Mouse (Mus musculus) urinary bladder, adult 2 months (tissue): ENCODE data around the gene Zfp174. TPM values are rescaled to one million over a fixed set of nuclear protein-coding genes. Genes with fewer than 3 reads are reported as not detected.
A peak's percentile ranks its signal among the peaks of the same experiment; 100 is the strongest.
"Not testable (repeated sequence)": the region's sequence is repeated elsewhere in the genome, so short reads cannot be mapped to it uniquely, and the experiment has no call there.

Experiments
- DNase-seq: peaks from one replicate; pipeline ENCODE4 v3.0.0; 2022; ENCODE audit warnings: low spot score
- polyA plus RNA-seq: library from polyadenylated mRNA; depleted of rRNA; stranded (reverse); fragments of >200 nt; gene quantifications from 2 replicates; pipeline ENCODE4 v1.2.3, GENCODE M21; 2012; rRNA removed

The Zfp174 gene
- polyA plus RNA-seq = 2.7 and 3.0 TPM in 2 replicates

- DNase-seq = peak; percentile 87
These were observed at the start of gene Zfp174 for GRCm38 (mm10) chr16:3846711-3847518. Gene Zfp174, plus strand, starts transcription at chr16:3847268.

GRCm38 (mm10) chr16:3808176-3808575 is 38.9 kb upstream of the Zfp174 start:
- no peak for DNase-seq

- DNase-seq = not testable (repeated sequence)
These were observed 32.4 kb upstream of the Zfp174 start for GRCm38 (mm10) chr16:3814667-3815066.

GRCm38 (mm10) chr16:3820202-3820601 is 26.9 kb upstream of the Zfp174 start:
- no peak for DNase-seq

GRCm38 (mm10) chr16:3828021-3828420 is 19.0 kb upstream of the Zfp174 start:
- DNase-seq = no peak

GRCm38 (mm10) chr16:3829727-3830126 is 17.3 kb upstream of the Zfp174 start:
- DNase-seq = no peak

- DNase-seq = no peak
These were observed 16.4 kb upstream of the Zfp174 start, which contains the start of gene Olfr15 for GRCm38 (mm10) chr16:3830588-3831109. Gene Olfr15, plus strand, starts transcription at chr16:3830878.

GRCm38 (mm10) chr16:3835461-3835860 is 11.6 kb upstream of the Zfp174 start:
- DNase-seq = no peak

GRCm38 (mm10) chr16:3839157-3839885 is 7.7 kb upstream of the Zfp174 start:
- DNase-seq = no peak

GRCm38 (mm10) chr16:3842989-3843388 is 4.1 kb upstream of the Zfp174 start:
- DNase-seq = no peak

GRCm38 (mm10) chr16:3843796-3844195 is 3.3 kb upstream of the Zfp174 start:
- no peak for DNase-seq

GRCm38 (mm10) chr16:3847871-3848270 is 803 bp downstream of the Zfp174 start:
- DNase-seq = no peak

- DNase-seq = no peak
These were observed 1.3 kb downstream of the Zfp174 start for GRCm38 (mm10) chr16:3848416-3848815.

- not testable (repeated sequence) for DNase-seq
These were observed 4.2 kb downstream of the Zfp174 start for GRCm38 (mm10) chr16:3851301-3851700.

- DNase-seq = no peak
These were observed 5.5 kb downstream of the Zfp174 start for GRCm38 (mm10) chr16:3852586-3852985.

- no peak for DNase-seq
These were observed 7.5 kb downstream of the Zfp174 start for GRCm38 (mm10) chr16:3854437-3855182.

- no peak for DNase-seq
These were observed 8.7 kb downstream of the Zfp174 start for GRCm38 (mm10) chr16:3855776-3856175.

GRCm38 (mm10) chr16:3859254-3859653 is 12.2 kb downstream of the Zfp174 start:
- no peak for DNase-seq

GRCm38 (mm10) chr16:3871815-3872214 is 24.7 kb downstream of the Zfp174 start:
- no peak for DNase-seq

- peak; percentile 81 for DNase-seq
These were observed 25.4 kb downstream of the Zfp174 start, which contains the start of gene Naa60 for GRCm38 (mm10) chr16:3872216-3873047. Gene Naa60, plus strand, starts transcription at chr16:3872375.

GRCm38 (mm10) chr16:3876346-3876745 is 29.3 kb downstream of the Zfp174 start:
- DNase-seq = no peak
